Mouse (Mus musculus): ENCODE results near the gene Nanos2. TPM values are rescaled to one million over a fixed set of nuclear protein-coding genes. Genes with fewer than 3 reads are reported as not detected.

Gene Nanos2
- total and polyA plus RNA-seq, 2 experiments from 2014 or later, result 1.3 to 3.7 TPM

GRCm38 (mm10) chr7:19012882-19013281 lies 25.7 kb downstream of the Nanos2 start:
- Histone ChIP-seq H3K27me3 (ENCODE audit: insufficient read depth, low read length) (no peaks in the 10 kb centered on the region), H3K27ac (ENCODE audit: low read depth, low read length) (no peak overlapping the region), H3K36me3 (ENCODE audit: insufficient read depth, low read length) (0 out of 2 replicates have a peak, but pooled peaks cover 3% of the 10 kb centered on the region), H3K4me3 (ENCODE audit: low read depth, low read length) (no peak overlapping the region), H3K4me2 (ENCODE audit: low read depth, low read length, poor library complexity, severe bottlenecking) (no peak overlapping the region), H3K9me3 (ENCODE audit: low read length) (no peaks in the 10 kb centered on the region), H3K4me1 (ENCODE audit: insufficient read depth, low read length) (no peaks in the 10 kb centered on the region), H3K9ac (replicated peaks; ENCODE audit: low read length, poor library complexity, severe bottlenecking) (no peak overlapping the region)
- 52% methylated on average over 2 of the region's 2 CpGs for WGBS
- no peak for ATAC-seq (ENCODE audit: low FRiP score)
- DNase-seq (ENCODE audit: low spot score), result no peak
- TF ChIP-seq CTCF (IDR thresholded peaks at IDR 0.05), result no peak

- 60% methylated on average over 15 of the region's 15 CpGs for WGBS
- no peak; the same call in 1 of the 2 replicates for TF ChIP-seq CTCF (IDR thresholded peaks at IDR 0.05)
- Histone ChIP-seq H3K27me3 (ENCODE audit: insufficient read depth, low read length) (no peaks in the 10 kb centered on the region), H3K4me3 (ENCODE audit: low read depth, low read length) (no peak overlapping the region), H3K9ac (replicated peaks; ENCODE audit: low read length, poor library complexity, severe bottlenecking) (no peak overlapping the region), H3K27ac (ENCODE audit: low read depth, low read length) (no peak overlapping the region), H3K4me1 (ENCODE audit: insufficient read depth, low read length) (no peaks in the 10 kb centered on the region), H3K36me3 (ENCODE audit: insufficient read depth, low read length) (no peaks in the 10 kb centered on the region), H3K9me3 (ENCODE audit: low read length) (no peaks in the 10 kb centered on the region), H3K4me2 (ENCODE audit: low read depth, low read length, poor library complexity, severe bottlenecking) (no peak overlapping the region)
- DNase-seq (ENCODE audit: low spot score) (no peak), ATAC-seq (ENCODE audit: low FRiP score) (no peak)
Measured at GRCm38 (mm10) chr7:19014452-19014851, 27.3 kb downstream of the Nanos2 start.

DNA sequence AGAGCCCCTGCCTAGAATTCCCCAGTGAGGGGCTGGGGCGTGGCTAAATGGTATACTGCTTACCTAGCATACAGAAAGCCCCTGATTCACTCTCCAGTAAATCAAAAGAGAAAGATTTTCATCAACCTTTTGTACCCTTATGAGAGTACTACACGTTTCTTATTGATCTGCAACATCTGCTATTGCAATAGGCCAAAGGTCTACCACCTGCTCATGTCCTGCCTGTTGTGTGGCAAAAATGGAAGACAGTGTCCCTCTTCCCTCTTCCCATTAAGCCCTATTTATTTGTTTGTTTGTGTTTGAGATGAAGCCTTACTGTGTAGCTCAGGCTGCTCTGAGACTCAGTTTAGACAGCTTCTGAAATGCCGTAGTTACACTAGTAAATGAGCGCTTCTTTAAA lies 28.8 kb downstream of the Nanos2 start:
- no peak overlapping the region for H3K4me3 ChIP-seq (ENCODE audit: low read depth, low read length)
- TF ChIP-seq CTCF (IDR thresholded peaks at IDR 0.05), result no peak
- ATAC-seq (ENCODE audit: low FRiP score), result no peak
- no peak for DNase-seq (ENCODE audit: low spot score)
- no peak overlapping the region for H3K4me2 ChIP-seq (ENCODE audit: low read depth, low read length, poor library complexity, severe bottlenecking)
- no peak overlapping the region for H3K27ac ChIP-seq (ENCODE audit: low read depth, low read length)
- H3K9me3 ChIP-seq (ENCODE audit: low read length), result no peaks in the 10 kb centered on the region
- H3K27me3 ChIP-seq (ENCODE audit: insufficient read depth, low read length), result peaks cover 9% of the 10 kb centered on the region
- H3K36me3 ChIP-seq (ENCODE audit: insufficient read depth, low read length), result no peaks in the 10 kb centered on the region
- H3K9ac ChIP-seq (replicated peaks; ENCODE audit: low read length, poor library complexity, severe bottlenecking), result no peak overlapping the region
- H3K4me1 ChIP-seq (ENCODE audit: insufficient read depth, low read length), result no peaks in the 10 kb centered on the region
- WGBS, result 90% methylated on average over 4 of the region's 4 CpGs

DNA sequence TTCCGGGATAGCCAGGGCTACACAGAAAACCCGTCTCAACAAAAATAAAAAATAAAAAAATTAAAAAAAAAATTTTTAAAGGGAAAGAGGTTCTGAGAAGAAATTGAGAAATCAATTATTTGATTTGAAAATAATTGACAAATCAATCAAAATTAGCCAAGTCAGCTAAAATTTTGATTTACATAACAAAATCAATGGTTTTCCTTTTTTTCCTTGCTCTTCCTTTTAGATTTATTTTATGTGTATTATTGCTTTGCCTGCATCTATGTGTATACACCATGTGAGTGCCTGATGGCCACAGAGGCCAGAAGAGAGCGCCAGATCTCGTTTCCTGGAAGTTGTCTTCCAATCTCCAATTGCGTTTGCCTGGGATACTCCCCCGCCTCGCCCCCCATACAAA lies 30.7 kb downstream of the Nanos2 start:
- no peak for ATAC-seq (ENCODE audit: low FRiP score)
- TF ChIP-seq CTCF (IDR thresholded peaks at IDR 0.05), result no peak
- H3K27ac ChIP-seq (ENCODE audit: low read depth, low read length), result no peak overlapping the region
- H3K4me3 ChIP-seq (ENCODE audit: low read depth, low read length), result no peak overlapping the region
- no peaks in the 10 kb centered on the region for H3K36me3 ChIP-seq (ENCODE audit: insufficient read depth, low read length)
- no peak for DNase-seq (ENCODE audit: low spot score)
- peaks cover 25% of the 10 kb centered on the region for H3K27me3 ChIP-seq (ENCODE audit: insufficient read depth, low read length)
- H3K4me2 ChIP-seq (ENCODE audit: low read depth, low read length, poor library complexity, severe bottlenecking), result no peak overlapping the region
- H3K9me3 ChIP-seq (ENCODE audit: low read length), result no peaks in the 10 kb centered on the region
- no peaks in the 10 kb centered on the region for H3K4me1 ChIP-seq (ENCODE audit: insufficient read depth, low read length)
- H3K9ac ChIP-seq (replicated peaks; ENCODE audit: low read length, poor library complexity, severe bottlenecking), result no peak overlapping the region
- WGBS, result 88% methylated on average over 7 of the region's 7 CpGs

GRCm38 (mm10) chr7:19021048-19021447 lies 33.8 kb downstream of the Nanos2 start:
- Histone ChIP-seq H3K9me3 (ENCODE audit: low read length) (no peaks in the 10 kb centered on the region), H3K27me3 (ENCODE audit: insufficient read depth, low read length) (peaks cover 34% of the 10 kb centered on the region), H3K9ac (replicated peaks; ENCODE audit: low read length, poor library complexity, severe bottlenecking) (no peak overlapping the region), H3K36me3 (ENCODE audit: insufficient read depth, low read length) (no peaks in the 10 kb centered on the region), H3K27ac (ENCODE audit: low read depth, low read length) (no peak overlapping the region), H3K4me2 (ENCODE audit: low read depth, low read length, poor library complexity, severe bottlenecking) (no peak overlapping the region), H3K4me3 (ENCODE audit: low read depth, low read length) (no peak overlapping the region), H3K4me1 (ENCODE audit: insufficient read depth, low read length) (no peaks in the 10 kb centered on the region)
- ATAC-seq (ENCODE audit: low FRiP score) (no peak), DNase-seq (ENCODE audit: low spot score) (no peak)
- no peak for TF ChIP-seq CTCF (IDR thresholded peaks at IDR 0.05)
- WGBS, result 19% methylated on average over 8 of the region's 8 CpGs

DNA sequence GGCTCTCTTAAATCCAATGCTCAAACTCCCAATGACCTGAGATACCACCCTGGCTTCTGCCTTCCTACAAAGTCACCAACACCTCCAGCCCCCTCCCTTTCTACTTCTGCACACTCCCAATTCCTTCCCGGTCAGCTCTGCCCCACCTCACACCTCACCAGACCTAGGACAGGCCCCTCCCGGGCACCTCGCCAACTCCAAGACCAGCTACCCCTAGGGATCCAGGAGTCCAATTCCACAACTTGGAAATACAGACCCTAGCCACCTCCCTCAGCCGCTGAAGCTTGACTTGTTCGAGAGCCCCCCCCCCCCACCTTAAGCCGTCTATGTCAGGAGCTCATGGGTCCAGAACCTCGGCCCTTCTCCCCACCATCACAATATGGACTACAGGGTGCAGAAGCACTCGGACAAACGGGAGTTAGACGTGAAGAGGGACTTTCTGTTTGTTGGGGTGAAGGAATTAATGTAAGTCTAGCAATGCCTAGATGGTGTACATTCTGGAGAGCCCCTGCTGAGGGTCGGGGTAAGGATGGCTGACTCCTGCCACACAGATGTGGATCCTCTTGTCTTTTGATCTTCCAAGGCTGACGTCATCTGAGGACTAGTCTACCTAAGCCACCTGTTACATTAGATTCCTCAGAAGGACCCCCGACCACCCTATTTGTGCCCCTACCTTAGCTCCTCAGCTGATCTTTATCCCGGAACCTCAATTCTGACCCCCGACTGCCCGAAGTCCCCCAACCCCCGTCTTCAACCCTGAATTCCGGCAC lies 35.2 kb downstream of the Nanos2 start:
- no peak for TF ChIP-seq CTCF (IDR thresholded peaks at IDR 0.05)
- H3K9ac ChIP-seq (replicated peaks; ENCODE audit: low read length, poor library complexity, severe bottlenecking), result no peak overlapping the region
- DNase-seq (ENCODE audit: low spot score) (no peak), ATAC-seq (ENCODE audit: low FRiP score) (no peak)
- 65% methylated on average over 18 of the region's 18 CpGs for WGBS
- H3K4me3 ChIP-seq (ENCODE audit: low read depth, low read length), result no peak overlapping the region
- H3K4me1 ChIP-seq (ENCODE audit: insufficient read depth, low read length), result no peaks in the 10 kb centered on the region
- H3K9me3 ChIP-seq (ENCODE audit: low read length), result no peaks in the 10 kb centered on the region
- H3K36me3 ChIP-seq (ENCODE audit: insufficient read depth, low read length), result no peaks in the 10 kb centered on the region
- H3K27me3 ChIP-seq (ENCODE audit: insufficient read depth, low read length), result peaks cover 34% of the 10 kb centered on the region
- no peak overlapping the region for H3K4me2 ChIP-seq (ENCODE audit: low read depth, low read length, poor library complexity, severe bottlenecking)
- H3K27ac ChIP-seq (ENCODE audit: low read depth, low read length), result no peak overlapping the region
